Mouse (Mus musculus) forebrain, embryonic 11.5 days (tissue): Measurements from ENCODE around the gene Wfs1. TPM values are rescaled to one million over a fixed set of nuclear protein-coding genes. Genes with fewer than 3 reads are reported as not detected.

Source experiments
- ATAC-seq: fragments of 200-750 bp; cut with Nextera tagmentation; replicated peaks from 2 replicates; pipeline ENCODE4 v1.8.0; 2017; ENCODE audit warnings: moderate TSS enrichment; ENCODE audit not compliant: low FRiP score
- DNase-seq: peaks from one replicate; pipeline ENCODE4 v3.0.0-alpha.2; 2017; ENCODE audit warnings: low spot score
- H3K27ac ChIP-seq: fragments of 300-500 bp; sonication (generic); 2 replicates; pipeline ENCODE4 v1.5.1; 2014; ENCODE audit warnings: low read depth, low read length
- H3K27me3 ChIP-seq: fragments of 300-500 bp; sonication (generic); 2 replicates; pipeline ENCODE4 v1.6.1; 2014; ENCODE audit warnings: mild to moderate bottlenecking, low read length, mixed read lengths; ENCODE audit not compliant: control insufficient read depth, insufficient read depth
- H3K36me3 ChIP-seq: fragments of 300-500 bp; sonication (generic); 2 replicates; pipeline ENCODE4 v1.6.1; 2014; ENCODE audit warnings: mild to moderate bottlenecking, low read length, moderate library complexity, mixed read lengths; ENCODE audit not compliant: control insufficient read depth, insufficient read depth
- H3K4me1 ChIP-seq: fragments of 300-500 bp; sonication (generic); replicated peaks from 2 replicates; pipeline ENCODE4 v1.6.1; 2014; ENCODE audit warnings: low read length, mixed read lengths; ENCODE audit not compliant: control insufficient read depth, insufficient read depth
- H3K4me2 ChIP-seq: fragments of 300-500 bp; sonication (generic); 2 replicates; pipeline ENCODE4 v1.6.1; 2014; ENCODE audit warnings: low read depth, mild to moderate bottlenecking, low read length, moderate library complexity, mixed read lengths; ENCODE audit not compliant: severe bottlenecking
- H3K4me3 ChIP-seq: fragments of 300-500 bp; sonication (generic); 2 replicates; pipeline ENCODE4 v1.5.1; 2014; ENCODE audit warnings: low read depth, low read length
- H3K9ac ChIP-seq: fragments of 300-500 bp; sonication (generic); 2 replicates; pipeline ENCODE4 v1.6.1; 2014; ENCODE audit warnings: low read length
- H3K9me3 ChIP-seq: fragments of 300-500 bp; sonication (generic); 2 replicates; pipeline ENCODE4 v1.6.1; 2016; ENCODE audit warnings: low read length, mixed read lengths; ENCODE audit not compliant: control insufficient read depth
- WGBS: fragments of 180-500 bp; shearing (Covaris S2); extraction: QIAGEN DNeasy Blood & Tissue Kit; methylation state at CpG from one replicate; pipeline ENCODE4 v1.1.7; 2014; 5-methylcytosine and 5-hydroxymethylcytosine counted together
- polyA plus RNA-seq: library from polyadenylated mRNA; unstranded; fragments of >200 nt; fragmentation: Nextera tagmentation; extraction: Ambion mirVana; gene quantifications from 2 replicates; pipeline ENCODE4 v1.2.1, GENCODE M21; 2014

Gene Wfs1
- polyA plus RNA-seq, 1 experiment from 2014 or later, result 8.8 TPM

DNA sequence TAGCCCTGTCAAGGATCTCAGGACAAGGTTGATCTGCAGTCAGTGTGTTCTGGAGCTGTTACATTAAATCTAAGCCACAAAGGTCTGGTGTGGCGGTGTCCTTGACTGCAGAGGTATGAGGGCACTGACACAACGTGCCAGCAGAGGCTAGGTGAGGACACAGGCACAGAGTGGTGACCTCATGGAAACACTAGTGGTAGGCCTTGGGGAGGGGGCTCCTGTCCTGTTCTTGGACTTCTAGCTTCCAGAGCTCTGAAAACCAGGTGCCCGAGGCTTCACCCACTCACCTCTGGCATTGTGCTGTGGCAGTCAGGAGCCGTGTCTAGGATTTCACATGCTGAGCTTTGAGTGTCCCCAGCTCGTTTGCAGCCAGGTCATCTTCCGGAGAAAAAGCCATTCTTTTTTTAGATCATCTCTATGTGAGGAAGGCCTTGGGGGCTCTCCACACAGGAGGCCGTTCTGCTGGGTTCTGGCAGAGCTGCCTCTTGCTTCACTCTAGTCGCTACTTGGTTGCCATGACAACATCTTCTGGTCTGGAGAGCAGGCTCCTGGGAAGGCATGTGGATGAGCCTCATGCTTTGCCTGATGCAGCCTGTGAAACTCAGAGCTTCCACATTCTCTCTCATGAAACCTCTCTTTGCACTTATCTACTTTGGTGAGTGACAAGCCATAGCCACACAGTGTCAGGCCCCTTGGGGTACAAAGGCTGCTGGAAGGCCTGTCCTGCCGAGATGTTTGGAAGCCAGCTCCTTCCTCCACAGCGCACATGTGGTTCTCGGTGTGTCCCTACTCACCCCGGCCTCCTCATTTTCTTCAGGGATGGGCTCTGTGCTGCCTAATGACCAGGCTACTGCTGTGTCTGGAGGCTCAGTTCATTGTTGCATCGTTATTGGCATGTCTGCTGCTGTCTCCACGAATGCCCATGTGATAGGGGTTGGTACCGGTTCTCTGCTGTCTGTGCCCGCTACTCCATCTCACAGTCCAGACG lies 53.2 kb downstream of the Wfs1 start:
- DNase-seq, result no peak
- Histone ChIP-seq H3K27me3 (no peaks in the 10 kb centered on the region), H3K9ac (no peak overlapping the region), H3K4me3 (no peak overlapping the region), H3K4me2 (no peak overlapping the region), H3K4me1 (no peaks in the 10 kb centered on the region), H3K9me3 (no peaks in the 10 kb centered on the region), H3K27ac (no peak overlapping the region), H3K36me3 (no peaks in the 10 kb centered on the region)
- ATAC-seq, result peak; percentile 61; the same call in 1 of the 2 replicates
- WGBS, result 63% methylated on average over 17 of the region's 17 CpGs

DNA sequence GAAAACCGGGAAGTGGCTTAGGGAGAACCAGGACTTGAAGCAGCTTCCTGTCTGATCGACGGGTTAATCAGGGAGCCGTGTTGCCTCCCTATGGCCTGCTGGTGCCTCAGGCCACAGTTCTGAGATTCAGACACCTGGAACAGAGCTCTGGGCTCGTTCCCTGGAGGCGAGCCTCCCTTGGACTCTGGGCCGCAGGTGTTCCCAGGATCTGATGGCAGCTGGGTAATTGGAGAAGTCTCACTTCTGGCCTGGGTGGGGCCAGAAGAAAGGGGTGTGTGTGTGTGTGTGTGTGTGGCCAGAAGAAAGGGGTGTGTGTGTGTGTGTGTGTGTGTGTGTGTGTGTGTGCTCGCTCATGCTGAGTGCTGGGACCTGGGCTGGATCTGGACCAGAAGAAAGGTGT lies 55.6 kb downstream of the Wfs1 start:
- no peaks in the 10 kb centered on the region for H3K27me3 ChIP-seq
- H3K36me3 ChIP-seq, result no peaks in the 10 kb centered on the region
- WGBS, result 71% methylated on average over 7 of the region's 8 CpGs
- no peak overlapping the region for H3K4me3 ChIP-seq
- ATAC-seq (no peak), DNase-seq (no peak)
- H3K9ac ChIP-seq, result no peak overlapping the region
- no peak overlapping the region for H3K27ac ChIP-seq
- H3K9me3 ChIP-seq, result no peaks in the 10 kb centered on the region
- H3K4me1 ChIP-seq, result no peaks in the 10 kb centered on the region
- H3K4me2 ChIP-seq, result no peak overlapping the region

DNA sequence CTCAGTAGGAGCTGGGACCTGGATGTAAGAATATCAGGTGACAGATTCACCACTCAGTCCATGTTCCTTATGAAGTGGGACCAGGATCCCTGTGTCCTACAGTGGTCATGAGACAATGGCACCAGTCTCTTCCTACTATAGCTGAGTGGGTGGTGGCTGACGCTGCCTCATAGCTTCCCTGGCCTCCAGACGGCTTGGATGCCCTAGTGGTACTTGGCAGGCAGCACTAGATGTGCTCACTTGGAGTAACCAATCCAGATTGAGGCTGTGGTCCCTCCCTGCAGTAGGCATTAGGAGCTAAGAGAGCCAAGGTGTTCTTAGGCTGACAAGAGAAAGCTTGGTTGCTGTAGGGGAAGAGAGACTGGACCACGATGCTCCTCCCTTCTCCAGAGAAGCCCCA lies 59.6 kb downstream of the Wfs1 start:
- Histone ChIP-seq H3K36me3 (no peaks in the 10 kb centered on the region), H3K9me3 (no peaks in the 10 kb centered on the region), H3K4me2 (no peak overlapping the region), H3K4me3 (no peak overlapping the region), H3K4me1 (no peaks in the 10 kb centered on the region), H3K9ac (no peak overlapping the region), H3K27me3 (no peaks in the 10 kb centered on the region), H3K27ac (no peak overlapping the region)
- no peak for DNase-seq
- 77% methylated on average over 3 of the region's 3 CpGs for WGBS
- ATAC-seq, result no peak

DNA sequence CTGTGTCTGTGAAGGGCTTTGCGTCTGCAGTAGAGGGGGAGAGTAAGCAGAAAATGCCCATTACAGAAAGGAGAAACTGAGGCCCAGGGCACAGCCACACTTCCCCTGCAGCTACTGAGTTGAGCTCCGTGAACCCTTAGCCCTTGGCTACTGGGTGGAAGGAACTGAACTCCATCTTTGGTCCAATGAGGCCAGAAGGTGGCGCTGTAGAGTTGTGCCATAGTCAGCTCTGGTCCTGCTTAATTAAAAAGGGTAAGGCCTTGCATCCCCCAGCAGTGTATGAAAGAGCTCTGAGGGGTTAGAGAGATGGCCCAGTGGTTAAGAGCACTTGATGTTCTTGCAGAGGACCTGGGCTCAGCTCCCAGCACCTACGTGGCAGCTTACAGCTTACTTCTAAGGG lies 60.3 kb downstream of the Wfs1 start:
- Histone ChIP-seq H3K27ac (no peak overlapping the region), H3K9me3 (no peaks in the 10 kb centered on the region), H3K4me3 (no peak overlapping the region), H3K9ac (no peak overlapping the region), H3K36me3 (no peaks in the 10 kb centered on the region), H3K27me3 (no peaks in the 10 kb centered on the region), H3K4me2 (no peak overlapping the region), H3K4me1 (no peaks in the 10 kb centered on the region)
- ATAC-seq, result no peak
- 50% methylated on average over 4 of the region's 4 CpGs for WGBS
- DNase-seq, result no peak

DNA sequence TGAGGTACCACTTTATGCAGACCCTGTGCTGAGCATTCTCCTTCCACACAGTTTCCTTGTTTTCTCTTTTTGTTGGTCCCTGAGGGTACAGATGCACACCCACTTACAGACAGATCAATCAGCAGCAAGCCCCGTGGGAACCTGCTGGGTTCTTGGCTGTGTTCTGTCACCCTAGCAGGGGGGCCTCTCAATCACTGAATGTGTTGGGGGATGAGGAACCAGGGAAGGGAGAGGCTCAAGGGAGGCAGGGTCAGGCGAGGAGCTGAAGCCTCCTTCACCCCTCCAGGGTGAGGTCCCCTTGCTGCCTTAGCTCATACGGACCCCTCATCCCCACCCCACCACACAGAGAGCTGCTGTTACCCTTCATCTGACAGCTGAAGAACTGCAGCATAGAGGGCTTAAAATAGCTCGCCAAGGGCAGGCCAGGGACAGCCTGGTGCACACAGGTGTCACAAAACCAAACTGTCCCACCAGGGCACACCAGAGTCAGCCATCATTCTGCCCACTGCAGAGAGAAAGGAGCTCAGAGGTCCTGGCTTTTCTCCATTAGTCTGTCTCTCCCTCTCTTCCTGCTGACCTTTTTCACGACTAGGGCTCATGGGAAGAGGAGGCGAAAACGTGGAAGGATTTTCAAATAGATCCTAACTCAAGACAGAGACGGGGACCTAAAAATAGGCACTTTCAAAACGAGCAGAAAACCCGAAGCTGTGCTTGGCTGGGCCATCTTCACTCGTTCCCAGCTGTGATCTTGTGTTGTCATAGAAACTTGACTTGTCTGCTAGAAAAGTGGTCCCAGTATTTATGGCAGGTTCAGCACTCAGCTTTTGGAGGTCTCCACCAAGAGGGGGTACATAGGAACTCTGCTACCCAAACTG lies 64.9 kb downstream of the Wfs1 start:
- Histone ChIP-seq H3K27me3 (no peaks in the 10 kb centered on the region), H3K27ac (no peak overlapping the region), H3K36me3 (no peaks in the 10 kb centered on the region), H3K4me1 (no peaks in the 10 kb centered on the region), H3K9ac (no peak overlapping the region), H3K9me3 (no peaks in the 10 kb centered on the region), H3K4me2 (no peak overlapping the region), H3K4me3 (no peak overlapping the region)
- DNase-seq (no peak), ATAC-seq (no peak)
- 55% methylated on average over 11 of the region's 11 CpGs for WGBS

DNA sequence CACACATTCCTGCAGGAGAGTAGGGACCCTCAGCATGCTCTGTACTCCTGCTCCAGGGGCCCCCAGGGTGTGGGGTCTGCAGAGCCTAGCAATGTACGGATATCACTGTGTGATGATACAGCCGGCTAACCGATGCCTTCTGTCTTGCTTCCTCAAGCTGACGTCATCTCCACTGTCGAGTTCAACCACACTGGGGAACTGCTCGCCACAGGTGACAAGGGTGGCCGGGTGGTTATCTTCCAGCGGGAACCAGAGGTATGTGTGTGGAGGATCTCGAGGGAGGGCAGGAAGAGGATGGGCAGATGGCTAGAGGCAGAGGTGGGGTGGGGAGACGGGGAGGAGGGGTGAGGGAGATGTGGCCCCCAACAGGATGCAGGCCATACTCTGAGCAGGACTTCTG lies 66.2 kb downstream of the Wfs1 start:
- H3K27me3 ChIP-seq, result no peaks in the 10 kb centered on the region
- no peak for ATAC-seq
- H3K4me1 ChIP-seq, result no peaks in the 10 kb centered on the region; the same call in 1 of the 2 replicates
- H3K4me3 ChIP-seq, result no peak overlapping the region
- DNase-seq, result no peak
- no peaks in the 10 kb centered on the region for H3K36me3 ChIP-seq
- H3K27ac ChIP-seq, result no peak overlapping the region
- H3K9ac ChIP-seq, result no peak overlapping the region
- no peaks in the 10 kb centered on the region for H3K9me3 ChIP-seq
- 73% methylated on average over 10 of the region's 10 CpGs for whole genome bisulfite sequencing
- H3K4me2 ChIP-seq, result no peak overlapping the region

DNA sequence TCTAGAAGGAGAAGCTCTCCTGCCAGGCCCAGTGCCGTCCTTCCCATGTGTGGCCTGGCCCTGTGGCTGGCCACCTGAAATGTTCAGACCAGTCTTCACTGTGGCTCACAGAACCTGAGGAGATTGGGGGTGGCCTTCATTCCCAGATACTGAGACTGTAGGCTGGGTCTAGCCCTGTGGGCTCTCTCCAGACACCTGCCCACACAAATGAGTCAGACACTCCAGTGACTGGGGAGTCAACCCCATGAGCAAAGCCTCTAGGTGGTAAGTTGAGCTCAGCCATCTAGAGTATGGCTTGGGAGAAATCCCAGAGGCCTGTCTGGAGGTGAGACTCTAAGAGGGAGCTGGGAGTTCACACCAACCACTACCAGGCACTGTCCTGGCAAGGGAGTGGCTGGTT lies 67.1 kb downstream of the Wfs1 start:
- no peak for DNase-seq
- Histone ChIP-seq H3K9me3 (no peaks in the 10 kb centered on the region), H3K9ac (no peak overlapping the region), H3K27me3 (no peaks in the 10 kb centered on the region), H3K4me3 (no peak overlapping the region), H3K4me2 (no peak overlapping the region), H3K36me3 (no peaks in the 10 kb centered on the region), H3K27ac (no peak overlapping the region), H3K4me1 (no peaks in the 10 kb centered on the region; the same call in 1 of the 2 replicates)
- no peak for ATAC-seq
- WGBS, result 82% methylated on average over 1 of the region's 1 CpGs

DNA sequence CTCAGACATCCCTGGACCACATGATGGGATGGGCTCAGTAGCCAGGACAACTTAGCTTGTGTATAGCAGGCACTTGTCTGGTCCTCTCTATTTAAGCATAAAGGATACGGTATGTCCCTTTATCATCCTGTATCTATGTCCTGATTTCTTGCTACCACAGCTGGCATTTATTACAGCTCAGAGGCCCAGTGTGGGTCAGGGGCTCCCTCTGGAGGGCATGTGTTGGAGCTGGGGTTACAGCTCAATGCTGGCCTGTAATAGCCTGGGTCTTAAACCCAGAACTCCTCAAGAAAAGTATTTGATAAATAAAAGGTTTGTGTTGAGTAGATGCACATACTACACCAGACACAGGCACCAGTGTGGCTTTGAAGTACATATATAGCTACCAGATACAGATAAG lies 68.9 kb downstream of the Wfs1 start:
- Histone ChIP-seq H3K9me3 (no peaks in the 10 kb centered on the region), H3K27me3 (no peaks in the 10 kb centered on the region), H3K36me3 (no peaks in the 10 kb centered on the region), H3K4me3 (no peak overlapping the region), H3K4me2 (no peak overlapping the region), H3K9ac (no peak overlapping the region), H3K4me1 (no peaks in the 10 kb centered on the region; the same call in 1 of the 2 replicates), H3K27ac (no peak overlapping the region)
- DNase-seq (peak; percentile 64), ATAC-seq (no peak)
- 59% methylated on average over 1 of the region's 1 CpGs for WGBS
